Mouse (Mus musculus) intestine, embryonic 14.5 days (tissue): ENCODE measurements at regions not wholly inside any gene's neighbourhood (a gene's known extent, or its start where the extent isn't known, plus 50 kb on each side); places are given as distances from the start of the nearest gene placed in this dataset.

ENCODE experiments used
- ATAC-seq: fragments of 200-750 bp; cut with Nextera tagmentation; replicated peaks from 2 replicates; pipeline ENCODE4 v1.8.0; 2017; ENCODE audit warnings: low read depth, moderate number of reproducible peaks, moderate TSS enrichment, moderate library complexity; ENCODE audit not compliant: low FRiP score, low TSS enrichment
- DNase-seq: peaks from one replicate; pipeline ENCODE4 v3.0.0-alpha.2; 2018; ENCODE audit warnings: low spot score
- H3K27ac ChIP-seq: fragments of 300-500 bp; sonication (generic); 2 replicates; pipeline ENCODE4 v1.5.1; 2014; ENCODE audit warnings: low read depth, mild to moderate bottlenecking, control low read depth
- H3K27me3 ChIP-seq: fragments of 300-500 bp; sonication (generic); replicated peaks from 2 replicates; pipeline ENCODE4 v1.6.1; 2014; ENCODE audit warnings: low read length, control low read depth; ENCODE audit not compliant: control insufficient read depth, insufficient read depth
- H3K36me3 ChIP-seq: fragments of 300-500 bp; sonication (generic); 2 replicates; pipeline ENCODE4 v1.6.1; 2014; ENCODE audit warnings: low read length, control low read depth; ENCODE audit not compliant: control insufficient read depth, insufficient read depth
- H3K4me1 ChIP-seq: fragments of 300-500 bp; sonication (generic); replicated peaks from 2 replicates; pipeline ENCODE4 v1.6.1; 2014; ENCODE audit warnings: low read length, control low read depth, mixed read lengths; ENCODE audit not compliant: control insufficient read depth, insufficient read depth
- H3K4me2 ChIP-seq: fragments of 300-500 bp; sonication (generic); 2 replicates; pipeline ENCODE4 v1.6.1; 2014; ENCODE audit warnings: low read length
- H3K4me3 ChIP-seq: fragments of 300-500 bp; sonication (generic); 2 replicates; pipeline ENCODE4 v1.5.1; 2014; ENCODE audit warnings: low read depth, low read length, control low read depth, mixed read lengths
- H3K9ac ChIP-seq: fragments of 300-500 bp; sonication (generic); 2 replicates; pipeline ENCODE4 v1.6.1; 2014; ENCODE audit warnings: mild to moderate bottlenecking, low read length
- H3K9me3 ChIP-seq: fragments of 300-500 bp; sonication (generic); 2 replicates; pipeline ENCODE4 v1.6.1; 2016; ENCODE audit warnings: low read length, control low read depth; ENCODE audit not compliant: control insufficient read depth
- WGBS: fragments of 180-500 bp; shearing (Covaris S2); extraction: QIAGEN DNeasy Blood & Tissue Kit; methylation state at CpG from one replicate; pipeline ENCODE4 v1.1.7; 2014; 5-methylcytosine and 5-hydroxymethylcytosine counted together

GRCm38 (mm10) chr2:178606733-178607132 is 176.4 kb downstream of the Cdh26 start:
- Histone ChIP-seq H3K9me3 (no peaks in the 10 kb centered on the region), H3K4me3 (no peak overlapping the region), H3K4me2 (no peak overlapping the region), H3K27me3 (no peaks in the 10 kb centered on the region), H3K4me1 (peaks cover 10% of the 10 kb centered on the region), H3K36me3 (no peaks in the 10 kb centered on the region), H3K27ac (0 out of 2 replicates have a peak overlapping the region, but pooled peaks have one; percentile 16), H3K9ac (no peak overlapping the region)
- ATAC-seq (0 out of 2 replicates have a peak, but pooled peaks have one; percentile 44), DNase-seq (no peak)
- WGBS: 40% methylated on average over 4 of the region's 4 CpGs

- WGBS: 52% methylated on average over 18 of the region's 18 CpGs
- Histone ChIP-seq H3K36me3 (no peaks in the 10 kb centered on the region), H3K9ac (no peak overlapping the region), H3K27ac (no peak overlapping the region), H3K9me3 (no peaks in the 10 kb centered on the region), H3K27me3 (no peaks in the 10 kb centered on the region), H3K4me3 (no peak overlapping the region), H3K4me2 (no peak overlapping the region), H3K4me1 (peaks cover 14% of the 10 kb centered on the region)
- DNase-seq (no peak), ATAC-seq (no peak)
Measured at GRCm38 (mm10) chr2:178610211-178610975, 180.1 kb downstream of the Cdh26 start.

GRCm38 (mm10) chr2:178614761-178615160 is 184.4 kb downstream of the Cdh26 start:
- 68% methylated on average over 7 of the region's 7 CpGs for WGBS
- peaks cover 6% of the 10 kb centered on the region; the same call in 1 of the 2 replicates for H3K4me1 ChIP-seq

DNA sequence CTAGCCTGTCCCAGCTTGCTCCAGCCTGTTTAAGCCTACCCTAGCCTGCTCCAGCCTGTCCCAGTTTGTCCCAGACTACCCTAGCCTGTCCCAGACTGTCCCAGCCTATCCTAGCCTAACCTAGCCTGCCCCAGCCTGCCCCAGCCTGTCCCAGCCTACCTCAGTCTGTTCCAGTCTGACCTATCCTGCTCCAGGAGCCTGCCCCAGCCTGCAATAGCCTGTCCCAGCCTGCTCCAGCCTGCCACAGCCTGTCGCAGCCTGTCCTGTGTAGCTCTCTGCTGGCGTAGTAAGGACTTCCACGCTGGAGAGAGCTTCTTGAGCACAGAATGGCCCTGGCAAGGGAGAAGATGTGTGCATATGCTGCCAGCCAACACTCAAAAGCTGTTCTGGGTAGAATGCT is 192.5 kb downstream of the Cdh26 start:
- no peaks in the 10 kb centered on the region for H3K36me3 ChIP-seq
- WGBS: 65% methylated on average over 3 of the region's 3 CpGs
- DNase-seq (no peak), ATAC-seq (0 out of 2 replicates have a peak, but pooled peaks have one; percentile 12)
- no peak overlapping the region for H3K4me2 ChIP-seq
- H3K9ac ChIP-seq: no peak overlapping the region
- no peak overlapping the region for H3K27ac ChIP-seq
- H3K9me3 ChIP-seq: no peaks in the 10 kb centered on the region
- H3K4me1 ChIP-seq: peaks cover 8% of the 10 kb centered on the region
- H3K4me3 ChIP-seq: no peak overlapping the region
- no peaks in the 10 kb centered on the region for H3K27me3 ChIP-seq

More at GRCm38 (mm10) chr2:178614761-178615160, 184.4 kb downstream of the Cdh26 start:
- Histone ChIP-seq H3K27ac (no peak overlapping the region), H3K4me3 (no peak overlapping the region), H3K9ac (no peak overlapping the region), H3K36me3 (no peaks in the 10 kb centered on the region), H3K27me3 (no peaks in the 10 kb centered on the region), H3K9me3 (no peaks in the 10 kb centered on the region), H3K4me2 (no peak overlapping the region)
- ATAC-seq (no peak), DNase-seq (no peak)

DNA sequence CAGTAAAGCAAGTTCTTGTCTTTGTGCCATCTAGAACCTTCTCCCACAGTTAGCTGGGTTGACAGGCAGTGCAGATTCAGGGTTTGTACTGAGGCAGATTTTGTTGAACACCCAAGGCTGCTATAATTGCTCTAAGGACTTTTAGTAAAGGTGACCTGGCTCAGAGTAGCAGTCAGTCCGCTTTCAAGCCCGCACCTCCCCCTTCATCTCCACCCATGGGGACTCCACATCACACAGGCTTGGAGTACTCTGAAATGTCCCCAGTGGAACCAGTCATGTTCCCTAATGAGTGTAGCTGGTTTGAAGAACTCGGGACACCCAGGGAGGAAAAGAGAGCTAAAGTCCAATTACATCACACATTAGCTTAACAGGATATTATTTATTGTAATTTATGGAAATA is 194.1 kb downstream of the Cdh26 start:
- no peak overlapping the region for H3K9ac ChIP-seq
- no peak for ATAC-seq
- H3K27me3 ChIP-seq: no peaks in the 10 kb centered on the region
- 80% methylated on average over 3 of the region's 3 CpGs for WGBS
- no peak overlapping the region for H3K27ac ChIP-seq
- H3K4me1 ChIP-seq: peaks cover 9% of the 10 kb centered on the region
- no peaks in the 10 kb centered on the region for H3K36me3 ChIP-seq
- DNase-seq: no peak
- H3K9me3 ChIP-seq: no peaks in the 10 kb centered on the region
- H3K4me3 ChIP-seq: no peak overlapping the region
- H3K4me2 ChIP-seq: no peak overlapping the region

- 88% methylated on average over 1 of the region's 1 CpGs for WGBS
- H3K4me2 ChIP-seq: no peak overlapping the region
Measured at GRCm38 (mm10) chr2:178624907-178625306, 194.6 kb downstream of the Cdh26 start.

GRCm38 (mm10) chr2:178629756-178630155 is 199.4 kb downstream of the Cdh26 start:
- H3K27me3 ChIP-seq: no peaks in the 10 kb centered on the region
- DNase-seq (peak; percentile 87), ATAC-seq (no peak; the same call in 1 of the 2 replicates)
- no peak overlapping the region for H3K27ac ChIP-seq
- H3K9ac ChIP-seq: no peak overlapping the region
- peaks cover 34% of the 10 kb centered on the region for H3K4me1 ChIP-seq
- no peak overlapping the region for H3K4me3 ChIP-seq
- H3K9me3 ChIP-seq: no peaks in the 10 kb centered on the region
- no peaks in the 10 kb centered on the region for H3K36me3 ChIP-seq
- no peak overlapping the region for H3K4me2 ChIP-seq
- WGBS: 31% methylated on average over 7 of the region's 7 CpGs

More at GRCm38 (mm10) chr2:178624907-178625306, 194.6 kb downstream of the Cdh26 start:
- H3K27me3 ChIP-seq: no peaks in the 10 kb centered on the region
- no peaks in the 10 kb centered on the region for H3K9me3 ChIP-seq
- no peaks in the 10 kb centered on the region for H3K36me3 ChIP-seq
- H3K9ac ChIP-seq: no peak overlapping the region
- no peak for ATAC-seq
- DNase-seq: no peak
- H3K4me3 ChIP-seq: no peak overlapping the region
- H3K27ac ChIP-seq: no peak overlapping the region
- H3K4me1 ChIP-seq: peaks cover 9% of the 10 kb centered on the region

DNA sequence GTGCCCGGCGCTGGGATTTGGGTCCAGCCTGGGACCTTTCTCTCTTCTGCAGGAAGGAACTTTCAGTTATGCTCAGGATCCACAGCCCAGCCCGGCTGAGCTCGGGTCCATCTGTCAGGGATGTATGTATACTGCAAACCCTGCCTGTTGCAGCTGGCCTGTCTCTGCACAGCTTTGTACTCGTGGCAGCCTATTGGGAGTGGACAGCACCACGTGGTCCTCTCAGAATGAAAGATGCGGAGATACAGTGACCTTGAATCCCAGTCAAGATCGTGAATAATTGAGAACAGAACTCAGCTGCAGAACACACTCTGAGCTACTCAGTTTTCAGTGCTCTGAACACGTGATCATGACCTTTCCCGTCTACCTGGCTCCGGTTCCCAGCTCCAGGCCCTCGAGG is 200.2 kb downstream of the Cdh26 start:
- Histone ChIP-seq H3K4me3 (no peak overlapping the region), H3K4me2 (no peak overlapping the region), H3K36me3 (no peaks in the 10 kb centered on the region), H3K4me1 (peaks cover 35% of the 10 kb centered on the region), H3K9me3 (no peaks in the 10 kb centered on the region), H3K27me3 (no peaks in the 10 kb centered on the region), H3K9ac (no peak overlapping the region), H3K27ac (0 out of 2 replicates have a peak overlapping the region, but pooled peaks have one; percentile 17)
- DNase-seq (no peak), ATAC-seq (no peak)
- WGBS: 55% methylated on average over 12 of the region's 12 CpGs

DNA sequence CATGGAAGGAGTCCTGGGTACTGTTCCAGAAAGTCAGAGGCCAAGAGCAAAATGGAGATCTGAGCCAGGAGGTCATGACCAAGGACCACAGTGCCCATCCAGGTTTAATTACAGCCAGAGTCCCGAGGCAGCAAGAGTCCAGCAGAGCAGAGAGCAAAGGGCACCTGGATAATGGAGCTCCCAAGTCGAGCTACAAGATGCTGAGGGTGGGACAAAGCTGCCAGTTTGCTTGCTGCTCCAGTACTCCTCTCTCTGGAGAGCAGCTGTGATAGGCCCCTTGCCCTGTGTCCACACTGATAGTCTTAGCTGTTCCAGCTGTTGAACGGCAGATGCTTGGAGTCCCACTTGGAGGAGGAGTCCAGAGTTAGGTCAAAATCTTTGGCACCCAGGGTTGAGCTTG is 201.0 kb downstream of the Cdh26 start:
- Histone ChIP-seq H3K9me3 (no peaks in the 10 kb centered on the region), H3K4me2 (no peak overlapping the region), H3K27me3 (no peaks in the 10 kb centered on the region), H3K9ac (no peak overlapping the region), H3K36me3 (no peaks in the 10 kb centered on the region), H3K4me1 (peaks cover 35% of the 10 kb centered on the region), H3K4me3 (no peak overlapping the region), H3K27ac (no peak overlapping the region)
- 42% methylated on average over 3 of the region's 3 CpGs for WGBS
- no peak for ATAC-seq
- DNase-seq: no peak
